Mouse (Mus musculus) kidney, postnatal 10 days (tissue): ENCODE data around the gene Plekhg2.
"Not testable (repeated sequence)": the region's sequence is repeated elsewhere in the genome, so short reads cannot be mapped to it uniquely, and the experiment has no call there.

Experiments
- DNase-seq: peaks from one replicate; pipeline ENCODE4 v3.0.0; 2021; ENCODE audit warnings: mixed read lengths

Plekhg2 gene

GRCm38 (mm10) chr7:28372251-28373108, at the start of gene Plekhg2:
Gene Plekhg2, minus strand, starts transcription at chr7:28372599.
- DNase-seq = peak; percentile 98

GRCm38 (mm10) chr7:28419416-28419815, 47.0 kb upstream of the Plekhg2 start:
- no peak for DNase-seq

- DNase-seq = peak; percentile 82
Measured at GRCm38 (mm10) chr7:28418096-28418670, 45.8 kb upstream of the Plekhg2 start.

- no peak for DNase-seq
Measured at GRCm38 (mm10) chr7:28417368-28417767, 45.0 kb upstream of the Plekhg2 start.

GRCm38 (mm10) chr7:28412826-28413225, 40.4 kb upstream of the Plekhg2 start:
- no peak for DNase-seq

GRCm38 (mm10) chr7:28410841-28411475, 38.6 kb upstream of the Plekhg2 start:
- DNase-seq = peak; percentile 84

GRCm38 (mm10) chr7:28401942-28402341, 29.5 kb upstream of the Plekhg2 start:
- DNase-seq = no peak

GRCm38 (mm10) chr7:28401030-28401429, 28.6 kb upstream of the Plekhg2 start:
- DNase-seq = no peak

- DNase-seq = no peak
Measured at GRCm38 (mm10) chr7:28398696-28399340, 26.4 kb upstream of the Plekhg2 start.

GRCm38 (mm10) chr7:28398000-28398399, 25.6 kb upstream of the Plekhg2 start:
- peak; percentile 65 for DNase-seq

- no peak for DNase-seq
Measured at GRCm38 (mm10) chr7:28395425-28395824, 23.0 kb upstream of the Plekhg2 start.

- no peak for DNase-seq
Measured at GRCm38 (mm10) chr7:28393272-28393951, 21.0 kb upstream of the Plekhg2 start.

GRCm38 (mm10) chr7:28392429-28393271, 20.3 kb upstream of the Plekhg2 start, which contains the start of the genes Med29 and Paf1:
Gene Med29, minus strand, starts transcription at chr7:28392708.
Gene Paf1, plus strand, starts transcription at chr7:28392951.
- peak; percentile 97 for DNase-seq

GRCm38 (mm10) chr7:28390331-28390730, 17.9 kb upstream of the Plekhg2 start:
- no peak for DNase-seq

- not testable (repeated sequence) for DNase-seq
Measured at GRCm38 (mm10) chr7:28387384-28387783, 15.0 kb upstream of the Plekhg2 start.

GRCm38 (mm10) chr7:28386877-28387276, 14.5 kb upstream of the Plekhg2 start:
- DNase-seq = not testable (repeated sequence)

- peak; percentile 95 for DNase-seq
Measured at GRCm38 (mm10) chr7:28386462-28386861, 14.1 kb upstream of the Plekhg2 start.

- DNase-seq = no peak
Measured at GRCm38 (mm10) chr7:28386007-28386406, 13.6 kb upstream of the Plekhg2 start.

GRCm38 (mm10) chr7:28385196-28385595, 12.8 kb upstream of the Plekhg2 start:
- no peak for DNase-seq

GRCm38 (mm10) chr7:28384162-28384561, 11.8 kb upstream of the Plekhg2 start:
- DNase-seq = no peak

- no peak for DNase-seq
Measured at GRCm38 (mm10) chr7:28383606-28384005, 11.2 kb upstream of the Plekhg2 start.
